Comparison of ENCODE assay signal across 10 mouse cellular contexts in genomic region chr11:87920966-87921365, GRCm38 (mm10). TPM values are rescaled to one million over a fixed set of nuclear protein-coding genes. Genes with fewer than 3 reads are reported as not detected.
DNase-seq lines count a peak whose midpoint lies in the region; ATAC-seq and TF ChIP-seq lines count a peak whose summit lies in the region.
"Had no signal": no experiment of that assay in that cellular context is flagged by ENCODE, and none has a peak within 500 bp of the region (broad histone marks: within the 10 kb centered on the region; RNA-seq: fewer than 3 reads in every experiment).

TSS of gene Olfr464 (minus strand) at chr11:87920967.

- 29% methylated on average over 5 of the region's 5 CpGs for WGBS in intestine, embryonic 14.5 days
- 32% methylated on average over 5 of the region's 5 CpGs for WGBS in intestine, embryonic 16.5 days
- WGBS in limb, embryonic 14.5 days = 19% methylated on average over 5 of the region's 5 CpGs
- WGBS in midbrain, embryonic 15.5 days = 34% methylated on average over 5 of the region's 5 CpGs

- H3K4me3 ChIP-seq in intestine, embryonic 14.5 days (ENCODE audit: low read depth, low read length) = no peak within 1 kb of the TSS
- no peak within 1 kb of the TSS for H3K4me3 ChIP-seq in intestine, embryonic 16.5 days (ENCODE audit: low read length)
- no peak within 1 kb of the TSS for H3K4me3 ChIP-seq in limb, embryonic 14.5 days (replicated peaks; ENCODE audit: low read length)
- H3K4me3 ChIP-seq in midbrain, embryonic 15.5 days = no peak within 1 kb of the TSS

- no peaks in the 10 kb centered on the region for H3K4me1 ChIP-seq in intestine, embryonic 14.5 days (replicated peaks; ENCODE audit: control insufficient read depth, insufficient read depth, low read length)
- H3K4me1 ChIP-seq in intestine, embryonic 16.5 days (ENCODE audit: control insufficient read depth, insufficient read depth, low read length) = no peaks in the 10 kb centered on the region
- H3K4me1 ChIP-seq in limb, embryonic 14.5 days (ENCODE audit: control insufficient read depth, insufficient read depth, low read length) = no peaks in the 10 kb centered on the region
- no peaks in the 10 kb centered on the region for H3K4me1 ChIP-seq in midbrain, embryonic 15.5 days

- H3K27me3 ChIP-seq in intestine, embryonic 14.5 days (replicated peaks; ENCODE audit: control insufficient read depth, insufficient read depth, low read length) = no peaks in the 10 kb centered on the region
- no peaks in the 10 kb centered on the region for H3K27me3 ChIP-seq in intestine, embryonic 16.5 days (replicated peaks; ENCODE audit: control insufficient read depth, insufficient read depth, low read length)
- no peaks in the 10 kb centered on the region for H3K27me3 ChIP-seq in limb, embryonic 14.5 days (ENCODE audit: control insufficient read depth, insufficient read depth, low read length)
- no peaks in the 10 kb centered on the region for H3K27me3 ChIP-seq in midbrain, embryonic 15.5 days (replicated peaks)

- H3K27ac ChIP-seq in intestine, embryonic 14.5 days (ENCODE audit: low read depth) = no peak within 1 kb of the TSS
- no peak within 1 kb of the TSS for H3K27ac ChIP-seq in intestine, embryonic 16.5 days (ENCODE audit: low read length)
- no peak within 1 kb of the TSS for H3K27ac ChIP-seq in limb, embryonic 14.5 days (replicated peaks; ENCODE audit: low read depth, low read length)
- no peak within 1 kb of the TSS for H3K27ac ChIP-seq in midbrain, embryonic 15.5 days

- no peak within 1 kb of the TSS for H3K9ac ChIP-seq in intestine, embryonic 14.5 days (ENCODE audit: low read length)
- no peak within 1 kb of the TSS for H3K9ac ChIP-seq in intestine, embryonic 16.5 days (ENCODE audit: low read depth, low read length)
- H3K9ac ChIP-seq in limb, embryonic 14.5 days (ENCODE audit: low read depth, low read length, severe bottlenecking) = no peak within 1 kb of the TSS
- H3K9ac ChIP-seq in midbrain, embryonic 15.5 days = no peak within 1 kb of the TSS

- ATAC-seq in intestine, embryonic 14.5 days (replicated peaks; ENCODE audit: low FRiP score, low TSS enrichment, low read depth) = no peak
- ATAC-seq in intestine, embryonic 16.5 days = no peak
- no peak for ATAC-seq in limb, embryonic 14.5 days (ENCODE audit: low FRiP score, low read depth)
- no peak for ATAC-seq in midbrain, embryonic 15.5 days (replicated peaks)

- DNase-seq in intestine, embryonic 14.5 days (ENCODE audit: low spot score) = peak; percentile 90
- DNase-seq in 416B (ENCODE audit: low read depth) (peak; percentile 40), NIH3T3 (ENCODE audit: low read depth) (peak; percentile 39)
- DNase-seq in limb, embryonic 14.5 days (ENCODE audit: low spot score) = peak; percentile 47
- no peak for DNase-seq in right cerebral cortex, adult 18-20 months
- no peak for DNase-seq in layer of hippocampus, postnatal 14 days (ENCODE audit: low spot score in 2 of 2)
- DNase-seq: gastrocnemius, postnatal 36 days had no signal

- no peaks in the 10 kb centered on the region for H3K36me3 ChIP-seq in intestine, embryonic 14.5 days (ENCODE audit: control insufficient read depth, insufficient read depth, low read length)
- H3K36me3 ChIP-seq in intestine, embryonic 16.5 days (ENCODE audit: control insufficient read depth, insufficient read depth, low read length) = no peaks in the 10 kb centered on the region
- no peaks in the 10 kb centered on the region for H3K36me3 ChIP-seq in limb, embryonic 14.5 days (ENCODE audit: control insufficient read depth, insufficient read depth, low read length)
- H3K36me3 ChIP-seq in midbrain, embryonic 15.5 days (replicated peaks) = no peaks in the 10 kb centered on the region

- H3K4me2 ChIP-seq in intestine, embryonic 14.5 days (ENCODE audit: low read length) = no peak within 1 kb of the TSS
- H3K4me2 ChIP-seq in intestine, embryonic 16.5 days (ENCODE audit: low read depth, low read length) = no peak within 1 kb of the TSS
- H3K4me2 ChIP-seq in limb, embryonic 14.5 days (replicated peaks; ENCODE audit: low read depth, low read length, severe bottlenecking) = no peak within 1 kb of the TSS
- H3K4me2 ChIP-seq in midbrain, embryonic 15.5 days = no peak within 1 kb of the TSS

- TF ChIP-seq POLR2A in limb, embryonic 14.5 days (IDR thresholded peaks at IDR 0.05; ENCODE audit: borderline replicate concordance, extremely low read depth, insufficient read depth, insufficient read length) = no peak

- no peaks in the 10 kb centered on the region for H3K9me3 ChIP-seq in intestine, embryonic 14.5 days (ENCODE audit: control insufficient read depth, low read length)
- no peaks in the 10 kb centered on the region for H3K9me3 ChIP-seq in intestine, embryonic 16.5 days (ENCODE audit: control insufficient read depth, low read length)
- H3K9me3 ChIP-seq in limb, embryonic 14.5 days (ENCODE audit: control insufficient read depth, low read length) = no peaks in the 10 kb centered on the region
- no peaks in the 10 kb centered on the region for H3K9me3 ChIP-seq in midbrain, embryonic 15.5 days

RNA-seq across cellular contexts. Expression of gene Olfr464, which starts in this region (rescaled TPM):
- polyA plus RNA-seq in intestine, embryonic 14.5 days (2014; fragmentation: Nextera tagmentation; extraction: Ambion mirVana) = not detected in 2 replicates
- polyA plus RNA-seq in intestine, embryonic 16.5 days (2015; fragmentation: Nextera tagmentation; extraction: Ambion mirVana) = not detected in 2 replicates
- polyA plus RNA-seq in limb, embryonic 14.5 days (2012; rRNA removed) = not detected in 2 replicates
- polyA plus RNA-seq in limb, embryonic 14.5 days (2014; fragmentation: Nextera tagmentation; extraction: Ambion mirVana) = not detected in 2 replicates
- not detected for total RNA-seq in layer of hippocampus, postnatal 14 days (2021)
- 0.14 and 0.25 TPM in 2 replicates for polyA plus RNA-seq in midbrain, embryonic 15.5 days (2015; fragmentation: Nextera tagmentation; extraction: Ambion mirVana)
- total RNA-seq: gastrocnemius, postnatal 36 days; neutrophil, adult 5-6 weeks had no signal

Comparison
In these comparisons a context has a peak if more than half of its experiments do, and no peak if none do; other contexts are left out.
1. Peak in DNase-seq in intestine, embryonic 14.5 days; RNA of the gene not detected or under 1 TPM.
2. Peak in DNase-seq in limb, embryonic 14.5 days; RNA of the gene not detected or under 1 TPM.
3. DNase-seq: peak in 416B (single experiment) and NIH3T3 (single experiment); none in right cerebral cortex, adult 18-20 months (single experiment) and layer of hippocampus, postnatal 14 days (0 of 2).